15 mouse cellular contexts compared by ENCODE assay signal in genomic region chr10:59602891-59603290, GRCm38 (mm10). TPM values are rescaled to one million over a fixed set of nuclear protein-coding genes. Genes with fewer than 3 reads are reported as not detected.
DNase-seq lines count a peak whose midpoint lies in the region; ATAC-seq and TF ChIP-seq lines count a peak whose summit lies in the region.
"Had no signal": no experiment of that assay in that cellular context is flagged by ENCODE, and none has a peak within 500 bp of the region (broad histone marks: within the 10 kb centered on the region; RNA-seq: fewer than 3 reads in every experiment).

No protein-coding gene starts in this region.

- peak; percentile 32 to 35 for DNase-seq in left cerebral cortex, adult 2 months (ENCODE audit: extremely low spot score in 1 of 2, low spot score in 2 of 2)
- DNase-seq in left cerebral cortex, postnatal 10 days (ENCODE audit: extremely low spot score in 1 of 2, low spot score in 2 of 2), result no peak
- DNase-seq in cerebellum, adult 18-20 months, result peak; percentile 65 to 69
- peak; percentile 50 for DNase-seq in limb, embryonic 14.5 days (ENCODE audit: low spot score)
- DNase-seq in heart, adult 8-10 months (ENCODE audit: low spot score), result no peak
- no peak for DNase-seq in kidney, postnatal 36 days
- DNase-seq: heart, postnatal 36 days; lung, adult 2 months had no signal

- no peak for TF ChIP-seq CTCF in left cerebral cortex, adult 2 months (IDR thresholded peaks at IDR 0.05)

- intact Hi-C loops in left cerebral cortex, adult 2 months (cut with DNase I), result no loop called here
- intact Hi-C loops in left cerebral cortex, postnatal 10 days (cut with DNase I), result no loop called here

- H3K4me2 ChIP-seq in forebrain, embryonic 15.5 days (replicated peaks), result no peak overlapping the region
- H3K4me2 ChIP-seq in forebrain, embryonic 13.5 days, result no peak overlapping the region
- no peak overlapping the region for H3K4me2 ChIP-seq in limb, embryonic 14.5 days (replicated peaks; ENCODE audit: low read depth, low read length, severe bottlenecking)
- H3K4me2 ChIP-seq: neural tube, embryonic 12.5 days had no signal

- 68% methylated on average over 14 of the region's 14 CpGs for WGBS in forebrain, embryonic 15.5 days
- WGBS in forebrain, embryonic 13.5 days, result 72% methylated on average over 14 of the region's 14 CpGs
- 75% methylated on average over 14 of the region's 14 CpGs for WGBS in limb, embryonic 14.5 days

- H3K27ac ChIP-seq in forebrain, embryonic 15.5 days (replicated peaks), result 0 out of 2 replicates have a peak overlapping the region, but pooled peaks have one; percentile 6
- no peak overlapping the region for H3K27ac ChIP-seq in forebrain, embryonic 13.5 days
- peak overlapping the region; percentile 19; the same call in 1 of the 2 replicates for H3K27ac ChIP-seq in left cerebral cortex, adult 2 months
- no peak overlapping the region for H3K27ac ChIP-seq in limb, embryonic 14.5 days (replicated peaks; ENCODE audit: low read depth, low read length)
- H3K27ac ChIP-seq: neural tube, embryonic 12.5 days had no signal

- H3K36me3 ChIP-seq in forebrain, embryonic 15.5 days, result no peaks in the 10 kb centered on the region
- no peaks in the 10 kb centered on the region; the same call in 1 of the 2 replicates for H3K36me3 ChIP-seq in forebrain, embryonic 13.5 days (ENCODE audit: poor library complexity, severe bottlenecking)
- H3K36me3 ChIP-seq in limb, embryonic 14.5 days (ENCODE audit: control insufficient read depth, insufficient read depth, low read length), result peaks cover 13% of the 10 kb centered on the region
- H3K36me3 ChIP-seq: neural tube, embryonic 12.5 days had no signal

- ATAC-seq in forebrain, embryonic 15.5 days (replicated peaks), result no peak
- no peak for ATAC-seq in forebrain, embryonic 13.5 days
- no peak for ATAC-seq in limb, embryonic 14.5 days (ENCODE audit: low FRiP score, low read depth)

- no peak for TF ChIP-seq POLR2A in limb, embryonic 14.5 days (IDR thresholded peaks at IDR 0.05; ENCODE audit: borderline replicate concordance, extremely low read depth, insufficient read depth, insufficient read length)

- no peaks in the 10 kb centered on the region for H3K27me3 ChIP-seq in forebrain, embryonic 15.5 days
- no peaks in the 10 kb centered on the region for H3K27me3 ChIP-seq in forebrain, embryonic 13.5 days
- no peaks in the 10 kb centered on the region for H3K27me3 ChIP-seq in limb, embryonic 14.5 days (ENCODE audit: control insufficient read depth, insufficient read depth, low read length)
- H3K27me3 ChIP-seq: neural tube, embryonic 12.5 days had no signal

- H3K4me1 ChIP-seq in forebrain, embryonic 15.5 days, result peaks cover 11% of the 10 kb centered on the region
- H3K4me1 ChIP-seq in forebrain, embryonic 13.5 days, result peaks cover 9% of the 10 kb centered on the region; the same call in 1 of the 2 replicates
- H3K4me1 ChIP-seq in limb, embryonic 14.5 days (ENCODE audit: control insufficient read depth, insufficient read depth, low read length), result peaks cover 14% of the 10 kb centered on the region
- H3K4me1 ChIP-seq: neural tube, embryonic 12.5 days had no signal

- no peak overlapping the region for H3K4me3 ChIP-seq in forebrain, embryonic 15.5 days
- no peak overlapping the region for H3K4me3 ChIP-seq in forebrain, embryonic 13.5 days
- no peak overlapping the region for H3K4me3 ChIP-seq in left cerebral cortex, adult 2 months
- H3K4me3 ChIP-seq in limb, embryonic 14.5 days (replicated peaks; ENCODE audit: low read length), result no peak overlapping the region
- H3K4me3 ChIP-seq: neural tube, embryonic 12.5 days had no signal

- no peaks in the 10 kb centered on the region for H3K9me3 ChIP-seq in forebrain, embryonic 15.5 days
- H3K9me3 ChIP-seq in forebrain, embryonic 13.5 days (replicated peaks), result no peaks in the 10 kb centered on the region
- H3K9me3 ChIP-seq in limb, embryonic 14.5 days (ENCODE audit: control insufficient read depth, low read length), result no peaks in the 10 kb centered on the region
- H3K9me3 ChIP-seq: neural tube, embryonic 12.5 days had no signal

- H3K9ac ChIP-seq in forebrain, embryonic 15.5 days (replicated peaks), result no peak overlapping the region
- no peak overlapping the region for H3K9ac ChIP-seq in forebrain, embryonic 13.5 days
- no peak overlapping the region for H3K9ac ChIP-seq in limb, embryonic 14.5 days (ENCODE audit: low read depth, low read length, severe bottlenecking)
- H3K9ac ChIP-seq: neural tube, embryonic 12.5 days had no signal

RNA-seq across cellular contexts. Expression of gene Gm10322, which starts 13.0 kb away (rescaled TPM):
- polyA plus RNA-seq in forebrain, embryonic 15.5 days (2015; fragmentation: Nextera tagmentation; extraction: Ambion mirVana), result not detected in 2 replicates
- not detected in 2 replicates for polyA plus RNA-seq in forebrain, embryonic 13.5 days (2015; fragmentation: Nextera tagmentation; extraction: Ambion mirVana)
- not detected for total RNA-seq in left cerebral cortex, adult 2 months (2021)
- not detected for total RNA-seq in left cerebral cortex, postnatal 10 days (2021)
- polyA plus RNA-seq in limb, embryonic 14.5 days (2012; rRNA removed), result not detected in 2 replicates
- polyA plus RNA-seq in limb, embryonic 14.5 days (2014; fragmentation: Nextera tagmentation; extraction: Ambion mirVana), result not detected in 2 replicates
- not detected for total RNA-seq in heart, adult 8-10 months (2022)
- total RNA-seq: heart, postnatal 36 days had no signal
- polyA plus RNA-seq: gonadal fat pad, adult 2 months; kidney, embryonic 16.5 days; lung, adult 2 months; neural tube, embryonic 12.5 days; small intestine, adult 2 months; thymus, postnatal 0 days had no signal

RNA-seq across cellular contexts. Expression of gene Mcu, which starts 13.6 kb away (rescaled TPM):
- polyA plus RNA-seq in forebrain, embryonic 15.5 days (2015; fragmentation: Nextera tagmentation; extraction: Ambion mirVana), result 22.1 and 22.8 TPM in 2 replicates
- polyA plus RNA-seq in forebrain, embryonic 13.5 days (2015; fragmentation: Nextera tagmentation; extraction: Ambion mirVana), result 18.1 TPM in 2 replicates
- 10 to 100 TPM; 33.9 to 37.1 TPM for total RNA-seq in left cerebral cortex, adult 2 months (2021)
- 10 to 100 TPM; 65.9 to 67.9 TPM for total RNA-seq in left cerebral cortex, postnatal 10 days (2021)
- polyA plus RNA-seq in limb, embryonic 14.5 days (2012; rRNA removed), result 34.5 and 37.1 TPM in 2 replicates
- 54.2 and 56.7 TPM in 2 replicates for polyA plus RNA-seq in limb, embryonic 14.5 days (2014; fragmentation: Nextera tagmentation; extraction: Ambion mirVana)
- 10 to 100 TPM; 19.4 to 25.7 (median 23.9) TPM for total RNA-seq in heart, adult 8-10 months (2022)

Comparison
In these comparisons a context has a peak if more than half of its experiments do, and no peak if none do; other contexts are left out.
1. H3K27ac ChIP-seq: peak in forebrain, embryonic 15.5 days (single experiment) and left cerebral cortex, adult 2 months (single experiment); none in forebrain, embryonic 13.5 days (single experiment) and limb, embryonic 14.5 days (single experiment).
2. DNase-seq: peak in left cerebral cortex, adult 2 months (2 of 2), cerebellum, adult 18-20 months (2 of 2) and limb, embryonic 14.5 days (single experiment); none in left cerebral cortex, postnatal 10 days (0 of 2), heart, adult 8-10 months (single experiment) and kidney, postnatal 36 days (0 of 2).